Mouse (Mus musculus) heart, embryonic 14.5 days (tissue): ENCODE data around the gene Cib2. TPM values are rescaled to one million over a fixed set of nuclear protein-coding genes. Genes with fewer than 3 reads are reported as not detected.

ENCODE experiments used
- ATAC-seq: fragments of 200-750 bp; cut with Nextera tagmentation; 2 replicates; pipeline ENCODE4 v1.8.0; 2017; ENCODE audit warnings: low read depth, moderate TSS enrichment; ENCODE audit not compliant: insufficient number of reproducible peaks, insufficient read depth, low FRiP score
- H3K27ac ChIP-seq, 2 experiments: fragments of 200-500 bp in 1 of 2; fragments of 300-500 bp in 1 of 2; sonication (generic) in 1 of 2; replicated peaks in 1 of 2; 2 replicates each; pipeline ENCODE4 v1.5.1; 2012 to 2014; ENCODE audit warnings: low read depth in 2 of 2, low read length in 2 of 2, control low read depth in 1 of 2, mild to moderate bottlenecking in 1 of 2, mixed read lengths in 1 of 2; ENCODE audit not compliant: control insufficient read depth in 1 of 2, insufficient read depth in 1 of 2
- H3K27me3 ChIP-seq: fragments of 300-500 bp; sonication (generic); 2 replicates; pipeline ENCODE4 v1.6.1; 2014; ENCODE audit warnings: mild to moderate bottlenecking, low read length, control low read depth; ENCODE audit not compliant: control insufficient read depth, insufficient read depth
- H3K36me3 ChIP-seq: fragments of 300-500 bp; sonication (generic); 2 replicates; pipeline ENCODE4 v1.6.1; 2014; ENCODE audit warnings: mild to moderate bottlenecking, control low read depth, low read length, mixed read lengths; ENCODE audit not compliant: control insufficient read depth, insufficient read depth
- H3K4me1 ChIP-seq, 2 experiments: fragments of 200-500 bp in 1 of 2; fragments of 300-500 bp in 1 of 2; sonication (generic) in 1 of 2; 2 replicates each; pipeline ENCODE4 v1.6.1; 2012 to 2014; ENCODE audit warnings: low read length in 2 of 2, control low read depth in 1 of 2, mixed read lengths in 1 of 2; ENCODE audit not compliant: control insufficient read depth in 2 of 2, insufficient read depth in 2 of 2
- H3K4me2 ChIP-seq: fragments of 300-500 bp; sonication (generic); 2 replicates; pipeline ENCODE4 v1.6.1; 2014; ENCODE audit warnings: mild to moderate bottlenecking, low read length
- H3K4me3 ChIP-seq, 2 experiments: fragments of 200-500 bp in 1 of 2; fragments of 300-500 bp in 1 of 2; sonication (generic) in 1 of 2; 2 replicates each; pipeline ENCODE4 v1.5.1; 2012 to 2014; ENCODE audit warnings: low read length in 2 of 2, mild to moderate bottlenecking in 2 of 2, control low read depth in 1 of 2, low read depth in 1 of 2, moderate library complexity in 1 of 2; ENCODE audit not compliant: control insufficient read depth in 1 of 2, insufficient read depth in 1 of 2
- H3K9ac ChIP-seq: fragments of 300-500 bp; sonication (generic); 2 replicates; pipeline ENCODE4 v1.6.1; 2014; ENCODE audit warnings: mild to moderate bottlenecking, low read length
- H3K9me3 ChIP-seq: fragments of 300-500 bp; sonication (generic); 2 replicates; pipeline ENCODE4 v1.6.1; 2016; ENCODE audit warnings: low read length, control low read depth; ENCODE audit not compliant: control insufficient read depth
- WGBS: fragments of 180-500 bp; shearing (Covaris S2); extraction: QIAGEN DNeasy Blood & Tissue Kit; methylation state at CpG from one replicate; pipeline ENCODE4 v1.1.7; 2014; 5-methylcytosine and 5-hydroxymethylcytosine counted together
- polyA plus RNA-seq: library from polyadenylated mRNA; unstranded; fragments of >200 nt; fragmentation: Nextera tagmentation; extraction: Ambion mirVana; gene quantifications from 2 replicates; pipeline ENCODE4 v1.2.1, GENCODE M21; 2014

Cib2 gene
- polyA plus RNA-seq, 1 experiment from 2014 or later = 6.7 TPM

DNA sequence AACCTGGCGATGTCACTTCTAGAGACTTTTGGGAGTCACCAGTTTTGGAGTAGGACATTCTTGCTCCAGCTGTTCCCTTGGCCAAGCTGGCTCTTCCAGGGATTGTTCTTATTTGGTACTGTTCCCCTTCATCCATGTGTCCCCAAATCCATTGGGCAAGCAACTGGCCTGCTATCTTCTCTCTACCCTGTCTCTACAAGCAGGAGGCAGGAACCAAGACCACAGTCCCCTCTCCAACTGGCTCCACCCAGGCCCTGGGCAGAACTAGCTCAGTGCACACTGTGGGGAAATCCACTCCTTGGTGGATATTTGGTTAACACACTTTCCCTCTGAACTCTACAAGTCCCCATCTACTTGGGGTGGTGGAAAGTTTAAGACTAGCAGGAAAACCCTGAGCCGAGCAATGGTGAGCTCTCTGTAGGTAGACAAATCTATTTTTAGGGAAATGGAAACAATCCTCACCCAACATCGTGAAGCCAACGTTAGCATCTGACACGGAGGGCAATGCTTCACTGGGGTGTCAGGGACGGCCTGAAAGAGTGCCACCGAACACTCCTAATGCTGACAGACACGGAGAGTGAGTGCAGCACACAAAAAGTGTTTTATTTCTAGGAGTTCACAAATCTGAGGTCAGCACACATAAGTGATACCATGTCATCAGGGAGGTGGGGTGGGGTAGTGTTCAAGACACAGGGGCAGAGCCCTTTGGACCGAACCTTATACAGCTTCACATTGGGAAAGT lies 15.6 kb downstream of the Cib2 start:
- no peak for ATAC-seq
- no peak overlapping the region for H3K4me3 ChIP-seq
- no peak overlapping the region for H3K4me2 ChIP-seq
- H3K36me3 ChIP-seq = no peaks in the 10 kb centered on the region
- 65% methylated on average over 9 of the region's 9 CpGs for WGBS
- H3K27ac ChIP-seq = no peak overlapping the region
- no peaks in the 10 kb centered on the region for H3K9me3 ChIP-seq
- no peaks in the 10 kb centered on the region for H3K27me3 ChIP-seq
- H3K9ac ChIP-seq = no peak overlapping the region
- no peaks in the 10 kb centered on the region; a peak in 1 of 4 replicates for H3K4me1 ChIP-seq

DNA sequence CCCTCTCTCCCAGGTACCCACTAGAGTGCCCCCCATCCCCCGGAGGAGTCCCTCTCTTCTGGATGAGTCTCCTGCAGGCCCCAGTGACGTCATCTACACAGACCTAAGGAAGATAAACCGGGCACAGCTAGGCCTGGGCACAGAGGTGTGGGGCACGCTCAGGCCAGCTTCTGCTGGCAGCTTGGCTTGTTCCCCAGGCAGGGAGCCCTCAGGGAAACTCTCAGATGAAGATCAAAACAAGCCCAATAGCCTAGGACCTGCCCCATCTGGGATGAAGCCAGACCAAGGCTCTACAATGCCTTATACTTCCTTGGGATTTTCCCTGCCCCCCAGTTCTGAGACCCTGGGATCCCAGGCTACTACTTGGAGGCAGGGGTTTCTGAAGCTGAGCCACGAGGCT lies 19.2 kb downstream of the Cib2 start:
- no peak for ATAC-seq
- H3K9ac ChIP-seq = no peak overlapping the region
- H3K27me3 ChIP-seq = no peaks in the 10 kb centered on the region
- H3K36me3 ChIP-seq = no peaks in the 10 kb centered on the region
- H3K9me3 ChIP-seq = no peaks in the 10 kb centered on the region
- H3K27ac ChIP-seq = no peak overlapping the region
- H3K4me2 ChIP-seq = no peak overlapping the region
- 51% methylated on average over 5 of the region's 5 CpGs for WGBS
- H3K4me1 ChIP-seq = no peaks in the 10 kb centered on the region; a peak in 1 of 4 replicates
- H3K4me3 ChIP-seq = no peak overlapping the region

DNA sequence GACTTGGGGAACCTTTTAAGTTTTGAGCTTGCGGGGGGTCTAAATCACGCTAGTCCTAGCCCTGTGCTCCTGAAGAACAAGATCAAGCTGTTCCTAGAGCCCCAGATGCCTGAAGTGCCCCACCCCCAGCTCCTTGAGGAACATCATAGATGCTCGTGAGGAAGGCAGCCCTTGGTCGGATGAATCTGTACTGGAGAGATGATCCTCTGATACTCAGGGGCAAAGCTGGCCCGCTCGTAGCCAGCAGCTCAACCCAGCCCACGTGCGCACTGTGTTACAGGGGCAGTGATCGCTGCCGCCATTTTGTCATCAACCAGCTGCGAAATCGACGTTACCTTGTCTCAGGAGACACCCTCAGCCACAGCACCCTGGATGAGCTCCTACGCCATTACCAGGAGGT lies 21.3 kb downstream of the Cib2 start, which contains the start of gene Sh2d7:
TSS of gene Sh2d7 (plus strand) at position 301 of the 400 bp plus-strand sequence.
- Histone ChIP-seq H3K9ac (no peak within 1 kb of the TSS), H3K9me3 (no peaks in the 10 kb centered on the region), H3K4me1 (no peaks in the 10 kb centered on the region; a peak in 1 of 4 replicates), H3K4me2 (no peak within 1 kb of the TSS), H3K27me3 (no peaks in the 10 kb centered on the region), H3K4me3 (no peak within 1 kb of the TSS), H3K27ac (no peak within 1 kb of the TSS), H3K36me3 (no peaks in the 10 kb centered on the region)
- 90% methylated on average over 14 of the region's 14 CpGs for WGBS
- no peak for ATAC-seq

DNA sequence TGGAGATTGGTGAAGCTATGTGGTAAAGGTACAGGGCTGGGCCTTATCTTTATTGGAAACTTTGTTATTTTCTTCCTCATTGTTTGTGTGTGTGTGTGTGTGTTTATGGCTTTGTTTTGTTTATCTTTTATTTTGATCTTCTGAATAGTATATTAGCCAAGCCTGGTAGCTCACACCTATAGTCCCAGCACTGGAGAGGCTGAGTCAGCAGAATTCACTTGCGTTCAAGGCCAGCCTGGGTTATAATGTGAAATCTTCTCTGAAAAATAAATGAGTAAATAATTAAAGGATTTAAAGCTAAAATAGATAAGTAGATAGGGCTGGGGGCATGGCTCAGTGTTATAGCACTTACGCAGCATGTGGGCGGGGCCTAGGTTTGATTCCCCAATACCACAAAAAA lies 21.8 kb downstream of the Cib2 start:
- H3K27ac ChIP-seq = no peak overlapping the region
- no peaks in the 10 kb centered on the region for H3K4me1 ChIP-seq
- no peaks in the 10 kb centered on the region for H3K9me3 ChIP-seq
- no peaks in the 10 kb centered on the region for H3K36me3 ChIP-seq
- no peaks in the 10 kb centered on the region for H3K27me3 ChIP-seq
- H3K9ac ChIP-seq = no peak overlapping the region
- WGBS = 94% methylated on average over 3 of the region's 3 CpGs
- H3K4me3 ChIP-seq = no peak overlapping the region
- no peak overlapping the region for H3K4me2 ChIP-seq
- ATAC-seq = no peak

- 79% methylated on average over 3 of the region's 3 CpGs for WGBS
- H3K27ac ChIP-seq = no peak overlapping the region
- H3K4me2 ChIP-seq = no peak overlapping the region
- H3K9ac ChIP-seq = no peak overlapping the region
- no peaks in the 10 kb centered on the region for H3K9me3 ChIP-seq
- H3K4me3 ChIP-seq = no peak overlapping the region
- ATAC-seq = no peak
- H3K36me3 ChIP-seq = no peaks in the 10 kb centered on the region
- H3K4me1 ChIP-seq = no peaks in the 10 kb centered on the region
- H3K27me3 ChIP-seq = no peaks in the 10 kb centered on the region
Measured at GRCm38 (mm10) chr9:54537480-54537879, 22.5 kb downstream of the Cib2 start.

GRCm38 (mm10) chr9:54537030-54537429 lies 23.0 kb downstream of the Cib2 start:
- WGBS = 61% methylated on average over 4 of the region's 4 CpGs

DNA sequence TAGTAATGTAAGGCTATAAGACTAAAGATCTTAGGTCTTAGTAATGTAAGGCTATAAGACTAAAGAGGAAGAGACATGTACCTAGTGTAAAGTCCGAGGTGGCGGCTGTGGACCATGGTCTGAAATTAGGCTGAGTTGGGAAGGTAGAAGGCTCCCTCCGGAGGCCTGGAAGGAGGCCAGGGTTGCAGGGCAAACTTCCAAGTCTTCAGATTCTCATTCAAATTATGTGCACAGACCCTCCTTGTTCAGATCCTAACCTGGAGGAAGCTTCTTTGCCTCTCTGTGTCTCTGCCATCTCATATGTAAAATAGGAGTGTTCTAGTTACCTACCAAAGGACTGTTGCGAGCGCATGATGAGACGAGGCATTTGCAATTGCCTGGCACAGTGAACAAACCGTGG lies 23.8 kb downstream of the Cib2 start:
- Histone ChIP-seq H3K27ac (no peak overlapping the region), H3K36me3 (no peaks in the 10 kb centered on the region), H3K4me2 (no peak overlapping the region), H3K27me3 (no peaks in the 10 kb centered on the region), H3K4me3 (no peak overlapping the region), H3K4me1 (no peaks in the 10 kb centered on the region), H3K9ac (no peak overlapping the region), H3K9me3 (no peaks in the 10 kb centered on the region)
- no peak for ATAC-seq
- 73% methylated on average over 7 of the region's 7 CpGs for WGBS

More at GRCm38 (mm10) chr9:54537030-54537429, 23.0 kb downstream of the Cib2 start:
- H3K4me3 ChIP-seq = no peak overlapping the region
- H3K27ac ChIP-seq = no peak overlapping the region
- no peaks in the 10 kb centered on the region for H3K9me3 ChIP-seq
- H3K9ac ChIP-seq = no peak overlapping the region
- H3K36me3 ChIP-seq = no peaks in the 10 kb centered on the region
- H3K4me1 ChIP-seq = no peaks in the 10 kb centered on the region
- no peak overlapping the region for H3K4me2 ChIP-seq
- ATAC-seq = no peak
- no peaks in the 10 kb centered on the region for H3K27me3 ChIP-seq

DNA sequence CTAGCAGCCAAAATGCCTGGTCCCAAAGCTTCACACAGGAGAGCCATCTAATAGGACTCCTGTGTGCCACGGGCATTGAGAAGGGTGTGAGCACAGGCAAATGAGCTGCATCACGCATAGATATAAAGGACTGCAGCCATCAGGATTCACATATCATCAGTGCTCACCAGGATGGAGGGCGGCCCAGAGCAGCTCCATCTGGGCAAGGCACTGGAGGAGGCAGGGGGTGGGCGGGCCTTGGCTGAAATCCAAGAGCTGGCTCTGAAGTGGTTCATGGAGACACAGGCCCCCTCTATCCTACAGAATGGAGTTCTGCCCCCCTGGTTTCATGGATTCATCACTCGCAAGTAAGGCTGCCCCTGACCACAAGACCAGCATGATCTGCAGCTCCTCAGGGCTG lies 26.0 kb downstream of the Cib2 start:
- Histone ChIP-seq H3K9ac (no peak overlapping the region), H3K4me3 (no peak overlapping the region), H3K9me3 (no peaks in the 10 kb centered on the region), H3K4me2 (no peak overlapping the region), H3K27ac (no peak overlapping the region), H3K36me3 (no peaks in the 10 kb centered on the region), H3K27me3 (no peaks in the 10 kb centered on the region), H3K4me1 (no peaks in the 10 kb centered on the region)
- 56% methylated on average over 5 of the region's 5 CpGs for WGBS
- ATAC-seq = no peak
